In the genomic region with DNA sequence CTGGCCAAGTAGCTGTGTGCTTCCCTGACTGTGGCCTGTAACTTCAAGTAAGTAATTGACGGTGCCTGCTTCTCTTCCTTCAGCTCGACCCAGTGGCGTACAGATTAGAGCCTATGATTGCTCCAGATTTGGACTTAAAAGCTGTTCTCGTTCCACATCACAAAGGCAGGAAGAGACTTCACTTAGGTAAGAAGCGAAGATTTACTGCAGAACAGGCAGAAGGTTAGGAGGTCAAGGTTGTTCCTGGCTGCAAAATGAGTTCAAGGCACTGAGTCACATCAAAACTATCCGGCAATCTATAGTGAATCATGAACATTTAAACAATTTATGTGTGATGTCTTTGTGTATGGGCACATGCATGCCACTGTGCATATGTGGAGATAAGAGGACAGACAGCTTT, we compare ENCODE assay signal across 19 mouse cellular contexts. TPM values are rescaled to one million over a fixed set of nuclear protein-coding genes. Genes with fewer than 3 reads are reported as not detected.
DNase-seq lines count a peak whose midpoint lies in the region; ATAC-seq lines count a peak whose summit lies in the region.
"Had no signal": no experiment of that assay in that cellular context is flagged by ENCODE, and none has a peak within 500 bp of the region (broad histone marks: within the 10 kb centered on the region; RNA-seq: fewer than 3 reads in every experiment).

No protein-coding gene starts in this region.

- DNase-seq in adrenal gland, adult 2 months = peak; percentile 44
- no peak for DNase-seq in adrenal gland, postnatal 10 days
- DNase-seq in heart, adult 11 months = peak; percentile 14
- DNase-seq in heart, postnatal 36 days = no peak
- DNase-seq in adrenal gland, postnatal 14 days = peak; percentile 27
- no peak for DNase-seq in heart, adult 8-10 months (ENCODE audit: low spot score)
- DNase-seq: cerebellum, adult 11-12 months; cerebellum, adult 2 months; cerebellum, adult 9-10 months; cerebellum, postnatal 10 days; cerebellum, postnatal 25 days; forebrain, postnatal 0 days had no signal

- H3K9me3 ChIP-seq in liver, embryonic 12.5 days (replicated peaks) = no peaks in the 10 kb centered on the region
- H3K9me3 ChIP-seq: embryonic facial prominence, embryonic 10.5 days; embryonic facial prominence, embryonic 12.5 days; forebrain, embryonic 13.5 days; forebrain, embryonic 15.5 days had no signal

- 75% methylated on average over 6 of the region's 6 CpGs for WGBS in liver, embryonic 12.5 days (ENCODE audit: insufficient replicate concordance)

- ATAC-seq in liver, embryonic 12.5 days = no peak
- ATAC-seq: activated CD4-positive, CD25-positive, alpha-beta regulatory T cell, adult 4 months; forebrain, embryonic 13.5 days; forebrain, embryonic 15.5 days; forebrain, postnatal 0 days; Patski had no signal

- no peak overlapping the region for H3K4me2 ChIP-seq in liver, embryonic 12.5 days
- H3K4me2 ChIP-seq: embryonic facial prominence, embryonic 12.5 days; forebrain, embryonic 13.5 days; forebrain, embryonic 15.5 days had no signal

- no peak overlapping the region for H3K4me3 ChIP-seq in liver, embryonic 12.5 days
- H3K4me3 ChIP-seq: embryonic facial prominence, embryonic 10.5 days; embryonic facial prominence, embryonic 12.5 days; forebrain, embryonic 13.5 days; forebrain, embryonic 15.5 days had no signal

- peaks cover 99% of the 10 kb centered on the region for H3K36me3 ChIP-seq in liver, embryonic 12.5 days

- intact Hi-C loops in heart, postnatal 36 days (cut with DNase I) = no loop called here

- no peak overlapping the region for H3K9ac ChIP-seq in liver, embryonic 12.5 days
- H3K9ac ChIP-seq: embryonic facial prominence, embryonic 12.5 days; forebrain, embryonic 13.5 days; forebrain, embryonic 15.5 days; forebrain, postnatal 0 days had no signal

- H3K27ac ChIP-seq in liver, embryonic 12.5 days = no peak overlapping the region
- H3K27ac ChIP-seq: embryonic facial prominence, embryonic 10.5 days; embryonic facial prominence, embryonic 12.5 days; forebrain, embryonic 13.5 days; forebrain, embryonic 15.5 days had no signal

- no peaks in the 10 kb centered on the region for H3K27me3 ChIP-seq in liver, embryonic 12.5 days (replicated peaks)
- H3K27me3 ChIP-seq: embryonic facial prominence, embryonic 12.5 days; forebrain, embryonic 13.5 days; forebrain, embryonic 15.5 days; Patski had no signal

- no peaks in the 10 kb centered on the region for H3K4me1 ChIP-seq in liver, embryonic 12.5 days
- H3K4me1 ChIP-seq: embryonic facial prominence, embryonic 10.5 days; embryonic facial prominence, embryonic 12.5 days; forebrain, embryonic 13.5 days; forebrain, embryonic 15.5 days had no signal

RNA-seq across cellular contexts. Expression of a gene that starts 32.5 kb away (rescaled TPM):
- 10 to 100 TPM; 39.9 to 59.5 TPM for total RNA-seq in adrenal gland, adult 2 months (2021)
- 19.7 and 22.7 TPM in 2 replicates for polyA plus RNA-seq in adrenal gland, adult 2 months (2012; rRNA removed)
- total RNA-seq in adrenal gland, postnatal 10 days (2021) = 10 to 100 TPM; 34.1 to 44.9 TPM
- total RNA-seq in heart, postnatal 36 days (2021) = 10 to 100 TPM; 27.3 to 29.0 TPM
- total RNA-seq in adrenal gland, postnatal 14 days (2021) = 38.2 and 40.8 TPM in 2 replicates
- 27.4 and 27.7 TPM in 2 replicates for polyA plus RNA-seq in liver, embryonic 12.5 days (2016; fragmentation: Nextera tagmentation; extraction: Ambion mirVana)
- total RNA-seq in heart, adult 8-10 months (2022) = 10 to 100 TPM; 21.4 to 34.4 (median 26.8) TPM

RNA-seq across cellular contexts. Expression of a gene that starts 36.9 kb away (rescaled TPM):
- 10 to 100 TPM; 31.3 to 33.5 TPM for total RNA-seq in adrenal gland, adult 2 months (2021)
- polyA plus RNA-seq in adrenal gland, adult 2 months (2012; rRNA removed) = 20.5 and 22.4 TPM in 2 replicates
- 10 to 100 TPM; 38.6 to 42.7 TPM for total RNA-seq in adrenal gland, postnatal 10 days (2021)
- 10 to 100 TPM; 21.5 to 26.0 TPM for total RNA-seq in heart, postnatal 36 days (2021)
- 41.9 and 42.2 TPM in 2 replicates for total RNA-seq in adrenal gland, postnatal 14 days (2021)
- 41.9 and 42.5 TPM in 2 replicates for polyA plus RNA-seq in liver, embryonic 12.5 days (2016; fragmentation: Nextera tagmentation; extraction: Ambion mirVana)
- 10 to 100 TPM; 19.7 to 21.6 (median 21.1) TPM for total RNA-seq in heart, adult 8-10 months (2022)

Comparison
In these comparisons a context has a peak if more than half of its experiments do, and no peak if none do; other contexts are left out.
1. DNase-seq: peak in adrenal gland, adult 2 months (single experiment), heart, adult 11 months (single experiment) and adrenal gland, postnatal 14 days (single experiment); none in adrenal gland, postnatal 10 days (single experiment), heart, postnatal 36 days (0 of 2) and heart, adult 8-10 months (single experiment).